Mouse (Mus musculus) heart, adult 9 months (tissue): ENCODE results near the gene Spin1.
A peak's percentile ranks its signal among the peaks of the same experiment; 100 is the strongest.

ENCODE experiments used
- DNase-seq, 2 experiments: peaks; one replicate each; pipeline ENCODE4 v3.0.0; 2022; ENCODE audit warnings: low spot score in 2 of 2

Spin1 gene

GRCm38 (mm10) chr13:51193893-51194292 lies 93.2 kb downstream of the Spin1 start:
- DNase-seq = no peak

GRCm38 (mm10) chr13:51197699-51198098 lies 97.0 kb downstream of the Spin1 start:
- no peak for DNase-seq

- peak; percentile 46 to 75 for DNase-seq
Measured at GRCm38 (mm10) chr13:51198186-51198585, 97.5 kb downstream of the Spin1 start.
